Mouse (Mus musculus) ES-Bruce4 (cell line): ENCODE data around the gene Faf2. TPM values are rescaled to one million over a fixed set of nuclear protein-coding genes. Genes with fewer than 3 reads are reported as not detected.

ENCODE experiments used
- H3K27ac ChIP-seq: 2 replicates; pipeline ENCODE4 v1.5.1; 2012; ENCODE audit warnings: low read length, inconsistent platforms; ENCODE audit not compliant: insufficient read depth
- H3K27me3 ChIP-seq: 2 replicates; pipeline ENCODE4 v1.6.1; 2012; ENCODE audit warnings: mild to moderate bottlenecking, low read length, inconsistent platforms; ENCODE audit not compliant: control insufficient read depth, poor library complexity, insufficient read depth, severe bottlenecking
- H3K36me3 ChIP-seq: 2 replicates; pipeline ENCODE4 v1.6.1; 2012; ENCODE audit warnings: inconsistent platforms, mild to moderate bottlenecking, low read length, moderate library complexity; ENCODE audit not compliant: control insufficient read depth, poor library complexity, insufficient read depth, severe bottlenecking
- H3K4me1 ChIP-seq: one replicate; pipeline ENCODE4 v1.8.1; 2011; ENCODE audit warnings: low read length; ENCODE audit not compliant: control insufficient read depth, insufficient read depth
- H3K4me3 ChIP-seq: 2 replicates; pipeline ENCODE4 v1.5.1; 2011; ENCODE audit warnings: low read depth, mild to moderate bottlenecking, low read length
- H3K9ac ChIP-seq: 2 replicates; pipeline ENCODE4 v1.6.1; 2012; ENCODE audit warnings: low read depth, mild to moderate bottlenecking, inconsistent platforms; ENCODE audit not compliant: poor library complexity, severe bottlenecking
- H3K9me3 ChIP-seq: replicated peaks from 2 replicates; pipeline ENCODE4 v1.6.1; 2012; ENCODE audit warnings: mild to moderate bottlenecking, low read length, inconsistent platforms; ENCODE audit not compliant: control insufficient read depth, poor library complexity, insufficient read depth, severe bottlenecking
- CTCF ChIP-seq: IDR thresholded peaks from one replicate; pipeline ENCODE4 v1.8.1; 2011; ENCODE audit warnings: low read depth, low read length
- EP300 ChIP-seq: IDR thresholded peaks from 2 replicates; pipeline ENCODE4 v1.6.1; 2011; ENCODE audit warnings: low read depth, low read length; ENCODE audit not compliant: insufficient read depth
- POLR2A ChIP-seq: IDR thresholded peaks from one replicate; pipeline ENCODE4 v1.8.1; 2011; ENCODE audit warnings: low read length; ENCODE audit not compliant: insufficient read depth
- polyA plus RNA-seq: library from polyadenylated mRNA; stranded (reverse); fragments of >200 nt; gene quantifications from 2 replicates; pipeline ENCODE4 v1.2.4, GENCODE M21; 2011; ENCODE audit warnings: low read depth; ENCODE audit not compliant: missing spikeins, insufficient read depth, insufficient read length

Faf2 gene
- polyA plus RNA-seq, 1 experiment = 69.3 TPM

- H3K4me1 ChIP-seq = no peaks in the 10 kb centered on the region
- no peaks in the 10 kb centered on the region for H3K9me3 ChIP-seq
- no peak overlapping the region for H3K4me3 ChIP-seq
- no peaks in the 10 kb centered on the region for H3K27me3 ChIP-seq
- H3K27ac ChIP-seq = no peak overlapping the region
- H3K9ac ChIP-seq = no peak overlapping the region
- TF ChIP-seq EP300 (no peak), CTCF (no peak), POLR2A (no peak)
- peaks cover 34% of the 10 kb centered on the region for H3K36me3 ChIP-seq
Measured at GRCm38 (mm10) chr13:54581385-54581784, 40.2 kb upstream of the Faf2 start.

- no peaks in the 10 kb centered on the region for H3K9me3 ChIP-seq
- H3K9ac ChIP-seq = no peak overlapping the region
- H3K36me3 ChIP-seq = peaks cover 39% of the 10 kb centered on the region
- H3K27me3 ChIP-seq = no peaks in the 10 kb centered on the region
- TF ChIP-seq CTCF (no peak), EP300 (no peak), POLR2A (no peak)
- no peaks in the 10 kb centered on the region for H3K4me1 ChIP-seq
- no peak overlapping the region for H3K27ac ChIP-seq
- no peak overlapping the region for H3K4me3 ChIP-seq
Measured at GRCm38 (mm10) chr13:54582126-54582525, 39.5 kb upstream of the Faf2 start.

GRCm38 (mm10) chr13:54582860-54583259, 38.7 kb upstream of the Faf2 start:
- Histone ChIP-seq H3K36me3 (peaks cover 43% of the 10 kb centered on the region), H3K9ac (no peak overlapping the region), H3K4me1 (no peaks in the 10 kb centered on the region), H3K4me3 (no peak overlapping the region), H3K27me3 (no peaks in the 10 kb centered on the region), H3K27ac (no peak overlapping the region), H3K9me3 (no peaks in the 10 kb centered on the region)
- no peak for TF ChIP-seq CTCF
- TF ChIP-seq POLR2A = no peak
- no peak for TF ChIP-seq EP300

DNA sequence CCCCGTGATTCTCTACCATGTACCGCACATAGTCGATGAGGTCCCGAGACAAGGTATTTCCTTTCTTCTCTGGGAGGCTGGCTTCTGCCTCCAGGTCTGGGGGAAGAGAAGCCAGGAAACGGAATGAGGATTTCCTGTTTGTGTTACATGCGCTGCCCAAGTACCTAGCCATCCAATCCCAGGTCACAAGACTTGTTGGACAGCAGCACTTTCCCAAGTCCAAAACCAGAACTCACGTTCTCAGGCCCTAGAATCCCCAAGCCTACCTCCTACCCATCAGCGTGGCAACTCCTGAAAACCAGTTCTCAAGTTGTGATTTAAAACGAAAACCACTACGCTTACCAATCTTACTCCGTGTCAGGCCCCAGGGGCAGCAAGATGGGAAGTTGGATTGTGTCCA, 35.8 kb upstream of the Faf2 start:
- no peak overlapping the region for H3K27ac ChIP-seq
- no peaks in the 10 kb centered on the region for H3K4me1 ChIP-seq
- no peak overlapping the region for H3K4me3 ChIP-seq
- no peaks in the 10 kb centered on the region for H3K9me3 ChIP-seq
- H3K9ac ChIP-seq = no peak overlapping the region
- TF ChIP-seq CTCF (no peak), EP300 (no peak), POLR2A (no peak)
- no peaks in the 10 kb centered on the region for H3K27me3 ChIP-seq
- peaks cover 44% of the 10 kb centered on the region for H3K36me3 ChIP-seq

DNA sequence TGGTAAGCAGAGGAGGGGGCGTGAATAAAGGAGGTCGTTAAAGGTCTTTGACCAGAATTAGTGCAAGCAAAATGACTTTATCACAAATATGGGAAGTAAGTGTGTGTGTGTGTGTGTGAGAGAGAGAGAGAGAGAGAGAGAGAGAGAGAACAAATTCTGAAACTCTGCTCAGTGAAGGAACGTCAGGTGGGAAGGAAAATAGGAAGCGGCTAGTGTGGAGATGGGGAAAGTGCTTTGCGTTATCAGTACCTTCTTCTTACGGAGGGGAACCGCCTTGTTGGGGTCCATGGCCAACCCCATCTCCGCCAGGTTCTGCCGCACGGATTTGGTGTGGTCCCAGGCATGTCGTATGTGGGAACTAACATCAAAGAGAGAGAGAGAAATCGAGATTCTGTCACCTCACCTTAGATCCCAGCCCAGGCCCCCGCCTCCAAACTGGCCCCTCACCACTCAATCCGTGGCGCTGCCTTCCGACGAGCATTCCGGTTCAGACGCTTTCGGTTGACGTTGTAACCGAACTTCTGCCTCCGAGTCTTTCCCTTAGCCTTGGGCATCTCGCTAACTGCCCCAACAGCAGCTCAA, 32.1 kb upstream of the Faf2 start:
- Histone ChIP-seq H3K4me1 (no peaks in the 10 kb centered on the region), H3K4me3 (peak overlapping the region; percentile 78), H3K27ac (0 out of 2 replicates have a peak overlapping the region, but pooled peaks have one; percentile 7), H3K27me3 (no peaks in the 10 kb centered on the region), H3K9ac (peak overlapping the region; percentile 78), H3K9me3 (no peaks in the 10 kb centered on the region), H3K36me3 (peaks cover 32% of the 10 kb centered on the region)
- TF ChIP-seq POLR2A (no peak), EP300 (no peak), CTCF (no peak)

DNA sequence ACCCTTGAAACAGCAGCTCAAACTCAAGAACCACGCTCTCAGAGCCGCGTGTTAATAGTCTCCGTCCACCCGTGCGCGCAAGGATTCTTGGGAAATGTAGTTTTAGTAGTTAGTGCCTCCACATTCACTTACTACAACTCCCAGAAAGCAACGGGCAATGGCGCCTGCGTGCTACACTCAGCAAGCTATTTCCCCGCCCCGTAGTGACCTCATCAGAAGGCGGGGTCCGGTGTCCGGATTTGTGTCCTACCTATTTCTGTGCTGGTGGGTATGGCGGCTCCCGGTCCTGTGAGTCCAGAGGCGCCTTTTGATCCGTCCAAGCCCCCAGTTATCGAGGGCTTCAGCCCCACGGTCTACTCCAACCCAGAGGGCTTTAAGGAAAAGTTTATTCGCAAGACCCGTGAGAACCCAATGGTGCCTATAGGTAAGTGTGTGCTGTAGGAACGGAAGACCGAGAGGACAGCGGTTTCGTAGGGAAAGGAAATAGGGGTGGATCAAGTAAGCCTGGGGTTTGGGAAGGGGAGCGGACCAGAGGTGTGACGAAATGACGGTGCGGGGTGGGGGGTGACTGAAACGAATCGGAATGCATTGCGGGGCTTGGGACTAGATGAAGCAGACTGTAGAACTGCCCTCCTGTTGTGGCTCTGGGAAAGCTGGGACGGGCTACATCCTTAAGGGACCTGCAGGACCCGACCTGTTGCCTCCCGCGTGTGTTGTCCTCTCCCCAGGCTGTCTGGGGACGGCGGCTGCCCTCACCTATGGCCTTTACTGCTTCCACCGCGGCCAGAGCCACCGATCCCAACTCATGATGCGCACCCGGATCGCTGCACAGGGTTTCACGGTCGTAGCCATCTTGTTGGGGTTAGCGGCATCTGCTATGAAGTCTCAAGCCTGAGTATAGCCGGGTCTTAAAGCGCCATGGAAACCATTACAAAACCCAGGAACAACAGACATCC, 31.3 kb upstream of the Faf2 start, which contains the start of the genes Nop16 and Higd2a:
Nop16 (minus strand) TSS at position 95 of the 956 bp plus-strand sequence.
Higd2a (plus strand) TSS at position 212 of the 956 bp plus-strand sequence.
- no peaks in the 10 kb centered on the region for H3K9me3 ChIP-seq
- no peaks in the 10 kb centered on the region for H3K27me3 ChIP-seq

More for the DNA sequence above, 31.3 kb upstream of the Faf2 start, which contains the start of the genes Nop16 and Higd2a:
- Histone ChIP-seq H3K4me1 (no peaks in the 10 kb centered on the region), H3K36me3 (peaks cover 24% of the 10 kb centered on the region), H3K4me3 (peak within 1 kb of the TSS; percentile 98), H3K9ac (peak within 1 kb of the TSS; percentile 78), H3K27ac (peak within 1 kb of the TSS; percentile 7; the same call in 1 of the 2 replicates)
- TF ChIP-seq POLR2A = peak; percentile 75
- no peak for TF ChIP-seq CTCF
- TF ChIP-seq EP300 = 0 out of 2 replicates have a peak, but pooled peaks have one; percentile 6
